Mouse (Mus musculus): ENCODE results near the gene Foxp1. TPM values are rescaled to one million over a fixed set of nuclear protein-coding genes. Genes with fewer than 3 reads are reported as not detected.

The Foxp1 gene
- 59.6 TPM for polyA plus RNA-seq (2015; fragmentation: Illumina TruSeq; extraction: RNeasy Lipid Tissue Mini Kit (QIAGEN cat#74804); ENCODE audit: low read depth, low replicate concordance)

DNA sequence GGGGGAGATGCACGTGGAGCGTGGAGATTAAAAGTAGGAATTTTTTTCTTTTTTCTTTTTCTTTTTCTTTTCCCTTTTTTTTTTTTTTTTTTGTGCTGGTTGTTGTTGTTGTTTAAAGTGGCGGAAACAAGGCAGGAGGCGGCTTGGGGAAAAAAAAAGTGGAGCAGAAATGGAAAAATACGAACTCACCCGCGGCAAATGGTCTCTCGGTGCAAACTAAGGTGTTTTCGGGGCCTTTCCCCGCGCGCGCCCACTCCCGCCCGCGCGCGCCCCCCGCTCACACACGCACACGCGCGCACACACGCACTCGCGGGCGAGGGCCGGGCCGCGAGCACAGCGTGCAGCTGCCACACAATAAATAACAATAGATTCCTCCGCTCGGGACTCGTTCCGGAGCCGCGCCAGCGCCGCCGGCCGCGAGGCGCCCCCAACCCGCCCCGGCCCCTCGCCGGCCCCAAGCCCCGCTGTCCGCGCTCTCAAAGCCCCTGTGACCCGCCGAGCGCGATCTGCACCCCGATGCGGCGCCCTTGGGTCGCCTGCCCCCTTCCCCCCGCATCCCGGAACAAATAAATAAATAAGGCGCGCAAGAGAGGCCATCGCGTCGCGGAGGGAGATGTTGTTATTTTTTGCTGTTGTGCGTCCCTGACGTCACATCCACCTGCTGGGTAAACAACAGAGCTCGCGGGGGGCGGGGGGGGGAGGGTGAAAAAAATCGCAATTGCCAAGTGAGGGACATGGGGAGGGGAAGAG is at the start of gene Foxp1:
TSS of gene Foxp1 (minus strand) at position 363 of the 750 bp plus-strand sequence.

Other genes starting within 250 kb of the Foxp1 start
- gene Eif4e3, start 144.1 kb upstream of the Foxp1 start, polyA plus RNA-seq (2015; fragmentation: Illumina TruSeq; extraction: RNeasy Lipid Tissue Mini Kit (QIAGEN cat#74804); ENCODE audit: low read depth, low replicate concordance): 13.5 TPM
- 0.82 TPM for gene Gm20696, start 144.1 kb upstream of the Foxp1 start, polyA plus RNA-seq (2015; fragmentation: Illumina TruSeq; extraction: RNeasy Lipid Tissue Mini Kit (QIAGEN cat#74804); ENCODE audit: low read depth, low replicate concordance)
- 25.1 TPM for gene Gpr27, start 170.0 kb upstream of the Foxp1 start, polyA plus RNA-seq (2015; fragmentation: Illumina TruSeq; extraction: RNeasy Lipid Tissue Mini Kit (QIAGEN cat#74804); ENCODE audit: low read depth, low replicate concordance)
- gene Prok2, start 203.7 kb upstream of the Foxp1 start, polyA plus RNA-seq (2015; fragmentation: Illumina TruSeq; extraction: RNeasy Lipid Tissue Mini Kit (QIAGEN cat#74804); ENCODE audit: low read depth, low replicate concordance): not detected